ENCODE assay signal across 14 mouse cellular contexts in genomic region chr15:88919328-88919727, GRCm38 (mm10). TPM values are rescaled to one million over a fixed set of nuclear protein-coding genes. Genes with fewer than 3 reads are reported as not detected.
DNase-seq lines count a peak whose midpoint lies in the region; ATAC-seq and TF ChIP-seq lines count a peak whose summit lies in the region.
"Had no signal": no experiment of that assay in that cellular context is flagged by ENCODE, and none has a peak within 500 bp of the region (broad histone marks: within the 10 kb centered on the region; RNA-seq: fewer than 3 reads in every experiment).

No protein-coding gene starts in this region.

- H3K36me3 ChIP-seq in midbrain, embryonic 11.5 days (ENCODE audit: control insufficient read depth, insufficient read depth, low read length) = no peaks in the 10 kb centered on the region
- H3K36me3 ChIP-seq in midbrain, embryonic 10.5 days = no peaks in the 10 kb centered on the region
- H3K36me3 ChIP-seq in liver, embryonic 12.5 days = no peaks in the 10 kb centered on the region
- no peaks in the 10 kb centered on the region for H3K36me3 ChIP-seq in forebrain, postnatal 0 days (ENCODE audit: insufficient read depth)
- H3K36me3 ChIP-seq: embryonic facial prominence, embryonic 10.5 days had no signal

- H3K27ac ChIP-seq in midbrain, embryonic 11.5 days (ENCODE audit: low read depth, low read length) = no peak overlapping the region
- H3K27ac ChIP-seq in midbrain, embryonic 10.5 days (replicated peaks) = no peak overlapping the region
- no peak overlapping the region for H3K27ac ChIP-seq in liver, embryonic 12.5 days
- no peak overlapping the region for H3K27ac ChIP-seq in forebrain, postnatal 0 days (ENCODE audit: low read depth, low read length)
- H3K27ac ChIP-seq: embryonic facial prominence, embryonic 10.5 days had no signal

- no peak for ATAC-seq in midbrain, embryonic 11.5 days (ENCODE audit: low FRiP score)
- ATAC-seq in liver, embryonic 12.5 days = peak; percentile 47; the same call in 1 of the 2 replicates
- ATAC-seq in forebrain, postnatal 0 days = no peak
- ATAC-seq: CD4-positive, CD25-positive, alpha-beta regulatory T cell, adult 4 months had no signal

- H3K9me3 ChIP-seq in midbrain, embryonic 11.5 days (ENCODE audit: control insufficient read depth, low read length) = no peaks in the 10 kb centered on the region
- H3K9me3 ChIP-seq in midbrain, embryonic 10.5 days (replicated peaks) = no peaks in the 10 kb centered on the region
- H3K9me3 ChIP-seq in liver, embryonic 12.5 days (replicated peaks) = no peaks in the 10 kb centered on the region
- no peaks in the 10 kb centered on the region for H3K9me3 ChIP-seq in forebrain, postnatal 0 days (ENCODE audit: low read length)
- H3K9me3 ChIP-seq: embryonic facial prominence, embryonic 10.5 days had no signal

- H3K27me3 ChIP-seq in midbrain, embryonic 11.5 days (ENCODE audit: control insufficient read depth, insufficient read depth, low read length) = no peaks in the 10 kb centered on the region
- H3K27me3 ChIP-seq in midbrain, embryonic 10.5 days (ENCODE audit: low read depth, poor library complexity, severe bottlenecking) = no peaks in the 10 kb centered on the region
- no peaks in the 10 kb centered on the region for H3K27me3 ChIP-seq in liver, embryonic 12.5 days (replicated peaks)
- no peaks in the 10 kb centered on the region for H3K27me3 ChIP-seq in forebrain, postnatal 0 days (ENCODE audit: insufficient read depth, low read length)

- 86% methylated on average over 12 of the region's 12 CpGs for WGBS in midbrain, embryonic 11.5 days
- WGBS in midbrain, embryonic 10.5 days = 84% methylated on average over 12 of the region's 12 CpGs
- WGBS in liver, embryonic 12.5 days (ENCODE audit: insufficient replicate concordance) = 60% methylated on average over 12 of the region's 12 CpGs
- WGBS in forebrain, postnatal 0 days = 86% methylated on average over 12 of the region's 12 CpGs

- peak; percentile 6 for DNase-seq in midbrain, embryonic 11.5 days (ENCODE audit: low spot score, missing footprints)
- DNase-seq in midbrain, embryonic 10.5 days (ENCODE audit: low spot score) = no peak
- peak; percentile 32 to 61 for DNase-seq in adrenal gland, postnatal 4 days (ENCODE audit: low spot score in 2 of 2)
- DNase-seq in testis, postnatal 14 days (ENCODE audit: low spot score) = peak; percentile 37
- DNase-seq in forebrain, postnatal 0 days = no peak
- no peak for DNase-seq in MN1 (ENCODE audit: low spot score)
- DNase-seq in urinary bladder, postnatal 36 days (ENCODE audit: low spot score in 2 of 2) = no peak
- DNase-seq: heart, postnatal 14 days; left cerebral cortex, postnatal 4 days; thymus, postnatal 25 days had no signal

- TF ChIP-seq CTCF in forebrain, postnatal 0 days (IDR thresholded peaks at IDR 0.05; ENCODE audit: low read depth) = no peak

- no peaks in the 10 kb centered on the region for H3K4me1 ChIP-seq in midbrain, embryonic 11.5 days (ENCODE audit: control insufficient read depth, insufficient read depth, low read length)
- no peaks in the 10 kb centered on the region for H3K4me1 ChIP-seq in midbrain, embryonic 10.5 days
- no peaks in the 10 kb centered on the region for H3K4me1 ChIP-seq in liver, embryonic 12.5 days
- no peaks in the 10 kb centered on the region for H3K4me1 ChIP-seq in forebrain, postnatal 0 days (ENCODE audit: insufficient read depth)

- no peak overlapping the region for H3K4me3 ChIP-seq in midbrain, embryonic 11.5 days (ENCODE audit: low read depth, low read length)
- no peak overlapping the region for H3K4me3 ChIP-seq in midbrain, embryonic 10.5 days
- no peak overlapping the region for H3K4me3 ChIP-seq in liver, embryonic 12.5 days
- no peak overlapping the region for H3K4me3 ChIP-seq in forebrain, postnatal 0 days (ENCODE audit: low read depth, low read length)
- H3K4me3 ChIP-seq: embryonic facial prominence, embryonic 10.5 days had no signal

- no peak overlapping the region for H3K9ac ChIP-seq in midbrain, embryonic 11.5 days (ENCODE audit: low read length)
- no peak overlapping the region for H3K9ac ChIP-seq in liver, embryonic 12.5 days
- H3K9ac ChIP-seq in forebrain, postnatal 0 days = no peak overlapping the region

- H3K4me2 ChIP-seq in midbrain, embryonic 11.5 days = no peak overlapping the region
- no peak overlapping the region for H3K4me2 ChIP-seq in liver, embryonic 12.5 days
- no peak overlapping the region for H3K4me2 ChIP-seq in forebrain, postnatal 0 days (ENCODE audit: low read depth)

RNA-seq across cellular contexts. Expression of gene Ttll8, which starts 34.9 kb away (rescaled TPM):
- not detected in 2 replicates for polyA plus RNA-seq in midbrain, embryonic 11.5 days (2014; fragmentation: Nextera tagmentation; extraction: Ambion mirVana)
- not detected in 2 replicates for polyA plus RNA-seq in midbrain, embryonic 10.5 days (2016; fragmentation: Nextera tagmentation; extraction: Ambion mirVana)
- under 1 TPM in 1 of 2 experiments, not detected in 1; 0.28 TPM for total RNA-seq in adrenal gland, postnatal 4 days (2021)
- not detected in 2 replicates for polyA plus RNA-seq in liver, embryonic 12.5 days (2016; fragmentation: Nextera tagmentation; extraction: Ambion mirVana)
- total RNA-seq in forebrain, postnatal 0 days (2014; rRNA removed) = 0.15 and 0.52 TPM in 2 replicates
- 0.05 and 0.29 TPM in 2 replicates for polyA plus RNA-seq in forebrain, postnatal 0 days (2015; fragmentation: Nextera tagmentation; extraction: Ambion mirVana)
- total RNA-seq: heart, postnatal 14 days had no signal
- polyA plus RNA-seq: CD4-positive, CD25-positive, alpha-beta regulatory T cell, adult 4 months; embryonic facial prominence, embryonic 10.5 days; large intestine, adult 2 months had no signal

RNA-seq across cellular contexts. Expression of gene Pim3, which starts 57.3 kb away (rescaled TPM):
- polyA plus RNA-seq in midbrain, embryonic 11.5 days (2014; fragmentation: Nextera tagmentation; extraction: Ambion mirVana) = 30.1 and 30.5 TPM in 2 replicates
- polyA plus RNA-seq in midbrain, embryonic 10.5 days (2016; fragmentation: Nextera tagmentation; extraction: Ambion mirVana) = 36.9 TPM in 2 replicates
- total RNA-seq in adrenal gland, postnatal 4 days (2021) = 10 to 100 TPM; 45.9 to 48.8 TPM
- polyA plus RNA-seq in liver, embryonic 12.5 days (2016; fragmentation: Nextera tagmentation; extraction: Ambion mirVana) = 22.5 and 23.5 TPM in 2 replicates
- total RNA-seq in forebrain, postnatal 0 days (2014; rRNA removed) = 65.5 and 70.6 TPM in 2 replicates
- polyA plus RNA-seq in forebrain, postnatal 0 days (2015; fragmentation: Nextera tagmentation; extraction: Ambion mirVana) = 61.9 and 65.2 TPM in 2 replicates

RNA-seq across cellular contexts. Expression of gene Mlc1, which starts 59.5 kb away (rescaled TPM):
- 2.6 and 3.7 TPM in 2 replicates for polyA plus RNA-seq in midbrain, embryonic 11.5 days (2014; fragmentation: Nextera tagmentation; extraction: Ambion mirVana)
- polyA plus RNA-seq in midbrain, embryonic 10.5 days (2016; fragmentation: Nextera tagmentation; extraction: Ambion mirVana) = 4.5 and 4.9 TPM in 2 replicates
- total RNA-seq in adrenal gland, postnatal 4 days (2021) = under 1 TPM in 1 of 2 experiments, not detected in 1; 0.17 TPM
- polyA plus RNA-seq in liver, embryonic 12.5 days (2016; fragmentation: Nextera tagmentation; extraction: Ambion mirVana) = not detected in 2 replicates
- total RNA-seq in forebrain, postnatal 0 days (2014; rRNA removed) = 70.6 and 86.6 TPM in 2 replicates
- polyA plus RNA-seq in forebrain, postnatal 0 days (2015; fragmentation: Nextera tagmentation; extraction: Ambion mirVana) = 59.4 and 69.7 TPM in 2 replicates
- total RNA-seq: heart, postnatal 14 days had no signal
- polyA plus RNA-seq: CD4-positive, CD25-positive, alpha-beta regulatory T cell, adult 4 months had no signal

Comparison
In these comparisons a context has a peak if more than half of its experiments do, and no peak if none do; other contexts are left out.
1. DNase-seq: peak in midbrain, embryonic 11.5 days (single experiment), adrenal gland, postnatal 4 days (2 of 2) and testis, postnatal 14 days (single experiment); none in midbrain, embryonic 10.5 days (single experiment), forebrain, postnatal 0 days (single experiment), MN1 (single experiment) and urinary bladder, postnatal 36 days (0 of 2).
2. RNA of gene Mlc1, which starts 59.5 kb away (polyA plus RNA-seq): 59.4 to 69.7 TPM in forebrain, postnatal 0 days; 4.5 to 4.9 TPM in midbrain, embryonic 10.5 days, 2.6 to 3.7 TPM in midbrain, embryonic 11.5 days and not detected in liver, embryonic 12.5 days; every median in the first group is over 10 times any median in the second.